Comparison of ENCODE assay signal across 10 mouse cellular contexts in genomic region chr5:29772651-29773330, GRCm38 (mm10). TPM values are rescaled to one million over a fixed set of nuclear protein-coding genes. Genes with fewer than 3 reads are reported as not detected.
A peak's percentile ranks its signal among the peaks of the same experiment; 100 is the strongest.
DNase-seq lines count a peak whose midpoint lies in the region; ATAC-seq and TF ChIP-seq lines count a peak whose summit lies in the region.
"Had no signal": no experiment of that assay in that cellular context is flagged by ENCODE, and none has a peak within 500 bp of the region (broad histone marks: within the 10 kb centered on the region; RNA-seq: fewer than 3 reads in every experiment).

No protein-coding gene starts in this region.

- no peaks in the 10 kb centered on the region for H3K9me3 ChIP-seq in midbrain, postnatal 0 days (ENCODE audit: low read length)
- H3K9me3 ChIP-seq in midbrain, embryonic 10.5 days (replicated peaks): no peaks in the 10 kb centered on the region
- no peaks in the 10 kb centered on the region for H3K9me3 ChIP-seq in heart, embryonic 14.5 days (ENCODE audit: control insufficient read depth, low read length)

- H3K9ac ChIP-seq in midbrain, postnatal 0 days (replicated peaks; ENCODE audit: low read length, poor library complexity, severe bottlenecking): no peak overlapping the region
- H3K9ac ChIP-seq in heart, embryonic 14.5 days (ENCODE audit: low read length): no peak overlapping the region

- H3K27me3 ChIP-seq in midbrain, postnatal 0 days (ENCODE audit: insufficient read depth, low read length): no peaks in the 10 kb centered on the region
- H3K27me3 ChIP-seq in midbrain, embryonic 10.5 days (ENCODE audit: low read depth, poor library complexity, severe bottlenecking): no peaks in the 10 kb centered on the region
- H3K27me3 ChIP-seq in heart, embryonic 14.5 days (ENCODE audit: control insufficient read depth, insufficient read depth, low read length): no peaks in the 10 kb centered on the region

- no peak for ATAC-seq in midbrain, postnatal 0 days (ENCODE audit: low FRiP score)
- ATAC-seq in heart, embryonic 14.5 days (ENCODE audit: insufficient number of reproducible peaks, insufficient read depth, low FRiP score, low read depth): no peak

- no peaks in the 10 kb centered on the region for H3K4me1 ChIP-seq in midbrain, postnatal 0 days (ENCODE audit: insufficient read depth, low read length)
- H3K4me1 ChIP-seq in midbrain, embryonic 10.5 days: no peaks in the 10 kb centered on the region
- H3K4me1 ChIP-seq in heart, embryonic 14.5 days (ENCODE audit: control insufficient read depth in 2 of 2, insufficient read depth in 2 of 2, low read length in 2 of 2): peaks cover 19 to 44% of the 10 kb centered on the region in 2 experiments

- H3K27ac ChIP-seq in midbrain, postnatal 0 days (ENCODE audit: low read depth, low read length): no peak overlapping the region
- no peak overlapping the region for H3K27ac ChIP-seq in midbrain, embryonic 10.5 days (replicated peaks)
- H3K27ac ChIP-seq in heart, embryonic 14.5 days (replicated peaks in 1 of 2; ENCODE audit: control insufficient read depth in 1 of 2, insufficient read depth in 1 of 2, low read depth in 2 of 2, low read length in 2 of 2): peak overlapping the region; percentile 58 to 75

- no peak overlapping the region for H3K4me2 ChIP-seq in midbrain, postnatal 0 days (ENCODE audit: low read depth, low read length, poor library complexity, severe bottlenecking)
- H3K4me2 ChIP-seq in heart, embryonic 14.5 days (ENCODE audit: low read length): peak overlapping the region; percentile 6; the same call in 1 of the 2 replicates

- peaks cover 9% of the 10 kb centered on the region; the same call in 1 of the 2 replicates for H3K36me3 ChIP-seq in midbrain, postnatal 0 days (ENCODE audit: insufficient read depth, low read length)
- peaks cover 85% of the 10 kb centered on the region for H3K36me3 ChIP-seq in midbrain, embryonic 10.5 days
- H3K36me3 ChIP-seq in heart, embryonic 14.5 days (ENCODE audit: control insufficient read depth, insufficient read depth, low read length): peaks cover 28% of the 10 kb centered on the region

- H3K4me3 ChIP-seq in midbrain, postnatal 0 days (ENCODE audit: low read depth, low read length): no peak overlapping the region
- H3K4me3 ChIP-seq in midbrain, embryonic 10.5 days: no peak overlapping the region
- H3K4me3 ChIP-seq in heart, embryonic 14.5 days (ENCODE audit: control insufficient read depth in 1 of 2, insufficient read depth in 1 of 2, low read depth in 1 of 2, low read length in 2 of 2): no peak overlapping the region

- intact Hi-C loops in heart, postnatal 25 days (cut with DNase I): no loop called here

- no peak for TF ChIP-seq CTCF in midbrain, postnatal 0 days (IDR thresholded peaks at IDR 0.05)

- WGBS in midbrain, postnatal 0 days: 80% methylated on average over 4 of the region's 4 CpGs
- 91% methylated on average over 4 of the region's 4 CpGs for WGBS in midbrain, embryonic 10.5 days
- 42% methylated on average over 4 of the region's 4 CpGs for WGBS in heart, embryonic 14.5 days

- DNase-seq in heart, adult 11 months: peak; percentile 95
- DNase-seq in heart, postnatal 25 days (ENCODE audit: low spot score): no peak
- DNase-seq in midbrain, postnatal 0 days (ENCODE audit: low spot score): peak; percentile 61
- no peak for DNase-seq in midbrain, embryonic 10.5 days (ENCODE audit: low spot score)
- no peak for DNase-seq in adrenal gland, postnatal 14 days
- no peak for DNase-seq in ovary, postnatal 14 days (ENCODE audit: low spot score)
- DNase-seq in urinary bladder, postnatal 36 days (ENCODE audit: low spot score in 2 of 2): no peak
- DNase-seq: kidney, postnatal 14 days had no signal

RNA-seq across cellular contexts. Expression of gene Gm5129, which starts 37.1 kb away (rescaled TPM):
- not detected for total RNA-seq in heart, postnatal 25 days (2021)
- not detected in 2 replicates for total RNA-seq in midbrain, postnatal 0 days (2014; rRNA removed)
- not detected in 2 replicates for polyA plus RNA-seq in midbrain, postnatal 0 days (2015; fragmentation: Nextera tagmentation; extraction: Ambion mirVana)
- not detected in 2 replicates for polyA plus RNA-seq in midbrain, embryonic 10.5 days (2016; fragmentation: Nextera tagmentation; extraction: Ambion mirVana)
- polyA plus RNA-seq in heart, embryonic 14.5 days (2014; fragmentation: Nextera tagmentation; extraction: Ambion mirVana): not detected in 2 replicates
- total RNA-seq in adrenal gland, postnatal 14 days (2021): not detected in 2 replicates
- polyA plus RNA-seq: liver, embryonic 16.5 days had no signal

RNA-seq across cellular contexts. Expression of gene Dnajb6, which starts 37.3 kb away (rescaled TPM):
- 10 to 100 TPM; 64.7 to 68.7 TPM for total RNA-seq in heart, postnatal 25 days (2021)
- 183 and 253 TPM in 2 replicates for total RNA-seq in midbrain, postnatal 0 days (2014; rRNA removed)
- 347 and 362 TPM in 2 replicates for polyA plus RNA-seq in midbrain, postnatal 0 days (2015; fragmentation: Nextera tagmentation; extraction: Ambion mirVana)
- polyA plus RNA-seq in midbrain, embryonic 10.5 days (2016; fragmentation: Nextera tagmentation; extraction: Ambion mirVana): 173 and 191 TPM in 2 replicates
- 85.5 and 90.0 TPM in 2 replicates for polyA plus RNA-seq in heart, embryonic 14.5 days (2014; fragmentation: Nextera tagmentation; extraction: Ambion mirVana)
- 126 and 133 TPM in 2 replicates for total RNA-seq in adrenal gland, postnatal 14 days (2021)

Comparison
In these comparisons a context has a peak if more than half of its experiments do, and no peak if none do; other contexts are left out.
1. DNase-seq: peak in heart, adult 11 months (single experiment) and midbrain, postnatal 0 days (single experiment); none in heart, postnatal 25 days (single experiment), midbrain, embryonic 10.5 days (single experiment), adrenal gland, postnatal 14 days (single experiment), ovary, postnatal 14 days (single experiment) and urinary bladder, postnatal 36 days (0 of 2).
2. H3K27ac ChIP-seq: peak in heart, embryonic 14.5 days (2 of 2); none in midbrain, postnatal 0 days (single experiment) and midbrain, embryonic 10.5 days (single experiment).